Mouse (Mus musculus): Measurements from ENCODE around the gene Mrps36. TPM values are rescaled to one million over a fixed set of nuclear protein-coding genes. Genes with fewer than 3 reads are reported as not detected.

Mrps36 gene
- total RNA-seq, 2 experiments from 2014 or later = 195 to 221 TPM

Other genes with a start within 250 kb of the Mrps36 start
- gene Ocln, start 191.9 kb downstream of the Mrps36 start, total RNA-seq (2021) = under 1 TPM; 0.36 to 0.49 TPM
- gene Marveld2, start 127.7 kb downstream of the Mrps36 start, total RNA-seq (2021) = under 1 TPM; 0.18 to 0.59 TPM
- 10 to 100 TPM; 59.5 to 60.8 TPM for gene Ak6, start 93.7 kb downstream of the Mrps36 start, total RNA-seq (2021)
- 10 to 100 TPM; 12.5 to 15.3 TPM for gene Rad17, start 93.6 kb downstream of the Mrps36 start, total RNA-seq (2021)
- gene Taf9, start 93.1 kb downstream of the Mrps36 start, total RNA-seq (2021) = 10 to 100 TPM; 11.8 to 12.9 TPM
- gene Ccdc125, start 74.9 kb downstream of the Mrps36 start, total RNA-seq (2021) = under 1 TPM; 0.64 to 0.70 TPM
- gene Cdk7, start 13.7 kb downstream of the Mrps36 start, total RNA-seq (2021) = 10 to 100 TPM; 20.5 to 22.8 TPM
- under 1 TPM in 1 of 2 experiments, not detected in 1; 0.20 TPM for gene Cenph, start 31.2 kb upstream of the Mrps36 start, total RNA-seq (2021)
- 1 to 10 TPM in 1 of 2 experiments, under 1 TPM in 1; 0.55 to 1.4 TPM for gene Ccnb1, start 41.9 kb upstream of the Mrps36 start, total RNA-seq (2021)
- gene Slc30a5, start 88.8 kb upstream of the Mrps36 start, total RNA-seq (2021) = 10 to 100 TPM; 20.5 to 23.8 TPM

Measured in heart, postnatal 25 days (tissue).